Mouse (Mus musculus): ENCODE measurements at regions not wholly inside any gene's neighbourhood (a gene's known extent, or its start where the extent isn't known, plus 50 kb on each side); places are given as distances from the start of the nearest gene placed in this dataset.
"Not testable (repeated sequence)": the region's sequence is repeated elsewhere in the genome, so short reads cannot be mapped to it uniquely, and the experiment has no call there.

DNA sequence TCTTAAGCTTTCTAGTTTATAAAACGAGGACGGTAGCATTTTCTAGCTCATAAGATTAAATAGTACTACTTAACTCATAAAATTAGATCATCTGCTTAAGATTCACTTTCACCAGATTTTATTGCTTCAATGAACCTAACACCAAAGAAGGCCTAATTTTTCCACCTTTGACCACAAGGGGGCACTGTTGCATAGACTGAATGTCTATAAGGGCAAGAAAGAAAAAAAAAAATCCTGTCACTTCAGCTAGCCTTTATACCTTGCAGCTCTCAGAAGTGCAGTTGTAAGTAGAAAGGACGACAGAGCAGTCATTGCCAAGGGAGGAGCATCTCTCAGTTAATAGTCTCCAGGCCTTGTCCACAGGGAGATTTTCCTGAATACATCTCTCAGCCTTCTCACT lies 447.7 kb downstream of the Dad1 start:
- DNase-seq (ENCODE audit: low spot score): peak; percentile 75

DNA sequence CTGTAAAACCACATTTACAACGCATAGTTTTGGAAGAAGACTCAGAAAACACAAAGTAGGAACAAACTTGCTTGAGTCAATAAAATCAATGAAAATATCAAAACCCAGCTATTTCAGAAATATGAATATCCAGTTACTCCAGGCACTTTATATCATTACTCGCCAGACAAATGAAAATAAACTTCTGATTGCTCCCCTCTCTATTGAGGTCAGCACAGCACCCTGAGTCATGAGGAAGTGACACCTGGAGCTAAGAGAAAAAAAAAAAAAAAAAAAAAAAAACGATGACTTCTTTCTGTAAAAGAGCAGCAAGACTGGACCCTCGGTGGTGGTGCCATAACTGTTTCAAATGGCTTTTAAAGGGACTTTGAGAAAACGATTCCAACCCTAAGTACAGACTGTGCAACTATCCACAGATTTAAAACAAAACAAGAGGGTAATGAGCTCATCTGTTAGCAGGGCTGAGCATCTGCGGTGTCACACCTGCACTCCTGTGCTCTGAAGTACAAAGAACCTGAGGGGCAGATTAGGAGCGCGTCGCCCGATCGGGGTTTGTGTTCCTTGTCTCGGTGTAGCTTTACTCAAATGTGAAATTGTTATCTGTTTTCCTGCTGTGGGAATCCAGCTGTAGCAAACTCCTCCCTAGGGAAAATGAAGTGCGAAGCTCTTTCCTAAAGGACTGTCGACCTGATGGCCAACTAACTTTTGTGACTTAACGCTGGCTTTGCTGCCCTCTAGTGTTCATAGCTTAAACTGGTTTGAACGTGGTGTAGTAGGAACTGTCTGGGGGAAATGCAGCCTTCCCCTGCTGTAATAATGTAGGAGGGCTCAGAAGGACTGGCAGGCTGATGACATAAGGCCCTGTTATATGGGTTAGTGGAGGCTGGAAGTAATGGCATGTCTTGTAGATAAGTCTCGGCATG lies 449.9 kb downstream of the Dad1 start:
- Histone ChIP-seq H3K4me1 (ENCODE audit: control insufficient read depth, insufficient read depth, low read length) (no peaks in the 10 kb centered on the region), H3K4me3 (replicated peaks; ENCODE audit: low read length) (no peak overlapping the region), H3K9ac (ENCODE audit: low read depth, low read length, severe bottlenecking) (no peak overlapping the region), H3K9me3 (ENCODE audit: control insufficient read depth, low read length) (no peaks in the 10 kb centered on the region), H3K36me3 (ENCODE audit: control insufficient read depth, insufficient read depth, low read length) (no peaks in the 10 kb centered on the region), H3K4me2 (replicated peaks; ENCODE audit: low read depth, low read length, severe bottlenecking) (peak overlapping the region; percentile 37), H3K27me3 (ENCODE audit: control insufficient read depth, insufficient read depth, low read length) (no peaks in the 10 kb centered on the region), H3K27ac (replicated peaks; ENCODE audit: low read depth, low read length) (no peak overlapping the region)
- peak; percentile 87 for DNase-seq (ENCODE audit: low spot score)
- TF ChIP-seq POLR2A (IDR thresholded peaks at IDR 0.05; ENCODE audit: borderline replicate concordance, extremely low read depth, insufficient read depth, insufficient read length): no peak
- ATAC-seq (ENCODE audit: low FRiP score, low read depth): peak; percentile 77
- 24% methylated on average over 17 of the region's 17 CpGs for WGBS

More for the DNA sequence above, 447.7 kb downstream of the Dad1 start:
- WGBS: 8% methylated on average over 3 of the region's 3 CpGs
- ATAC-seq (ENCODE audit: low FRiP score, low read depth): no peak
- Histone ChIP-seq H3K9ac (ENCODE audit: low read depth, low read length, severe bottlenecking) (no peak overlapping the region), H3K4me1 (ENCODE audit: control insufficient read depth, insufficient read depth, low read length) (no peaks in the 10 kb centered on the region), H3K27me3 (ENCODE audit: control insufficient read depth, insufficient read depth, low read length) (no peaks in the 10 kb centered on the region), H3K9me3 (ENCODE audit: control insufficient read depth, low read length) (no peaks in the 10 kb centered on the region), H3K27ac (replicated peaks; ENCODE audit: low read depth, low read length) (no peak overlapping the region), H3K4me2 (replicated peaks; ENCODE audit: low read depth, low read length, severe bottlenecking) (no peak overlapping the region), H3K36me3 (ENCODE audit: control insufficient read depth, insufficient read depth, low read length) (no peaks in the 10 kb centered on the region), H3K4me3 (replicated peaks; ENCODE audit: low read length) (no peak overlapping the region)
- no peak for TF ChIP-seq POLR2A (IDR thresholded peaks at IDR 0.05; ENCODE audit: borderline replicate concordance, extremely low read depth, insufficient read depth, insufficient read length)

DNA sequence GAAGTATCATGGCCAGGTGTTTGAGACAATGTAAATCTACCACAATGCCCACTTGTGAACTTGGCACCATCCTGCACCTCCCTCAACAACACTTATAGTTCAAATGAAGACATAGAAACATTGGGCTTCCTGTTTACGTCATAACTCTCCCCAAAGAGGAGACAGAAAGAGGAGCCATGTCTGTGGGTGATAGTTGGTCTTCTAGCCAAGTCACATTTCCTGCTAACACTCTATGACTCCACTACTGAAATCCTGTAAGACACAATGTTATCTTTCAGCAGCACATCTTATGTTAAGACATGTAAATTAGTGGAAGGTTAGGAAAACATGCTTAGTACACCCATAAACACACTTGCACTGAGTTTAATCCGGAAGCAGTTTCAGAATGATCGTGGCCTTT lies 451.4 kb downstream of the Dad1 start:
- Histone ChIP-seq H3K27ac (replicated peaks; ENCODE audit: low read depth, low read length) (no peak overlapping the region), H3K4me3 (replicated peaks; ENCODE audit: low read length) (no peak overlapping the region), H3K9me3 (ENCODE audit: control insufficient read depth, low read length) (no peaks in the 10 kb centered on the region), H3K9ac (ENCODE audit: low read depth, low read length, severe bottlenecking) (no peak overlapping the region), H3K4me1 (ENCODE audit: control insufficient read depth, insufficient read depth, low read length) (no peaks in the 10 kb centered on the region), H3K27me3 (ENCODE audit: control insufficient read depth, insufficient read depth, low read length) (no peaks in the 10 kb centered on the region), H3K4me2 (replicated peaks; ENCODE audit: low read depth, low read length, severe bottlenecking) (no peak overlapping the region), H3K36me3 (ENCODE audit: control insufficient read depth, insufficient read depth, low read length) (no peaks in the 10 kb centered on the region)
- WGBS: 89% methylated on average over 3 of the region's 3 CpGs
- DNase-seq (ENCODE audit: low spot score) (no peak), ATAC-seq (ENCODE audit: low FRiP score, low read depth) (no peak)
- no peak for TF ChIP-seq POLR2A (IDR thresholded peaks at IDR 0.05; ENCODE audit: borderline replicate concordance, extremely low read depth, insufficient read depth, insufficient read length)

DNA sequence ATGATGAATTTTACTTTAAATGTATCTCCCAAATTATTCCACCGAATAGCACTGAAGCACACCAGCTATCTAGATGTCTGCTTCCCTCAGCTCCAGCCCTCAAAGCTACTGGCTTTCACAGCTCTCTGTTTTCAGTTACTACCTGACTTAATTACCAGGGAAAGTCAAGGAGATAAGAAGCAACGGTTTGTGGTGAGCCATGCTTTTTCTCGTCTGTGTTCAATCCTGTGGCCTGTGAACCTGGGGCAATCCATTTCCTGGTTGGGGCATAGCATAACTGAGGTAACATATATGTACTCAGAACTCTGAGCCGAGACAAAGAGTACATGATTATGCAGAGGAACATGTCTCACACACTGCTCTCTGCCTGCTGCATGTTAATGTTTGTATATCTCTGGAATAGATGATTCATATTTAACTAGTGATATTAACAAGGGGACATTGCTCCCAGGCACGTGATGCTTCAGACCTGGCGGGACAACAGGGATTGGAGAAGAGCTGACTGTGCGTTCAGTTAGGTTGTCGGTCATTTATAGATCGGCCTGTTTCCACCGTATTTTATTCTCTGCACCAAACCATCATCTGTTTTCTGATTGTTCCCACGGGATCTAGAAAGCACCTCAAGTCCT lies 453.3 kb downstream of the Dad1 start:
- no peaks in the 10 kb centered on the region for H3K36me3 ChIP-seq (ENCODE audit: control insufficient read depth, insufficient read depth, low read length)
- ATAC-seq (ENCODE audit: low FRiP score, low read depth): no peak
- no peak overlapping the region for H3K9ac ChIP-seq (ENCODE audit: low read depth, low read length, severe bottlenecking)
- no peak for DNase-seq (ENCODE audit: low spot score)
- H3K27ac ChIP-seq (replicated peaks; ENCODE audit: low read depth, low read length): no peak overlapping the region
- TF ChIP-seq POLR2A (IDR thresholded peaks at IDR 0.05; ENCODE audit: borderline replicate concordance, extremely low read depth, insufficient read depth, insufficient read length): no peak
- WGBS: 81% methylated on average over 11 of the region's 11 CpGs
- H3K4me3 ChIP-seq (replicated peaks; ENCODE audit: low read length): no peak overlapping the region
- no peaks in the 10 kb centered on the region for H3K9me3 ChIP-seq (ENCODE audit: control insufficient read depth, low read length)
- H3K27me3 ChIP-seq (ENCODE audit: control insufficient read depth, insufficient read depth, low read length): no peaks in the 10 kb centered on the region
- H3K4me1 ChIP-seq (ENCODE audit: control insufficient read depth, insufficient read depth, low read length): no peaks in the 10 kb centered on the region
- H3K4me2 ChIP-seq (replicated peaks; ENCODE audit: low read depth, low read length, severe bottlenecking): no peak overlapping the region

DNA sequence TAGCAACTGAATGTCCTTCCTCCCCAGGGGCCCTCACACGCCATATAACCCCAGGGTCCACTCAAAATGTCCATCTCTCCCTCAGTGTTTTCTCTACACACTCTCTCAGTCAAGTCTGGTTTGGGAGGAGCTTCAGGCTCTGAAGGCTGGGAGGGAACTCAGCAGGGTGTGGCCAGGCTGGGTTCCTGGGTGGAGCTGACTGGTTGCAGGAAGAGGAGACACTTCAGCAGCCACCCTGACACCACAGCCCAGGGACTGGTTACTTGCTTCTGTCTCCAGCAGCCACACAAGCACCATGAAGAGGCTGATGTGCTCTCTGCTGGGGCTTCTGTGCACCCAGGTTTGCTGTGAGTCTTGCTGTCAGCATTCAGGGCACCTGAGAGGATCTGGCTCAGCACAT lies 458.7 kb downstream of the Dad1 start:
- H3K4me2 ChIP-seq (replicated peaks; ENCODE audit: low read depth, low read length, severe bottlenecking); ATAC-seq (ENCODE audit: low FRiP score, low read depth); H3K9ac ChIP-seq (ENCODE audit: low read depth, low read length, severe bottlenecking); H3K27me3 ChIP-seq (ENCODE audit: control insufficient read depth, insufficient read depth, low read length); H3K36me3 ChIP-seq (ENCODE audit: control insufficient read depth, insufficient read depth, low read length); H3K9me3 ChIP-seq (ENCODE audit: control insufficient read depth, low read length); H3K27ac ChIP-seq (replicated peaks; ENCODE audit: low read depth, low read length); DNase-seq (ENCODE audit: low spot score); H3K4me3 ChIP-seq (replicated peaks; ENCODE audit: low read length); H3K4me1 ChIP-seq (ENCODE audit: control insufficient read depth, insufficient read depth, low read length): not testable (repeated sequence)
- WGBS: 46% methylated on average over 1 of the region's 1 CpGs
